Mouse (Mus musculus) heart, embryonic 10.5 days (tissue): Measurements from ENCODE around the gene Cryzl1. TPM values are rescaled to one million over a fixed set of nuclear protein-coding genes. Genes with fewer than 3 reads are reported as not detected.

Experiments used
- DNase-seq: peaks from one replicate; pipeline ENCODE4 v3.0.0-alpha.2; 2017; ENCODE audit warnings: low spot score
- H3K27ac ChIP-seq: fragments of 300-500 bp; sonication (generic); 2 replicates; pipeline ENCODE4 v1.5.1; 2016; ENCODE audit warnings: mild to moderate bottlenecking
- H3K27me3 ChIP-seq: fragments of 300-500 bp; sonication (generic); 2 replicates; pipeline ENCODE4 v1.6.1; 2016; ENCODE audit warnings: mild to moderate bottlenecking; ENCODE audit not compliant: poor library complexity, insufficient read depth, severe bottlenecking
- H3K36me3 ChIP-seq: fragments of 300-500 bp; sonication (generic); 2 replicates; pipeline ENCODE4 v1.6.1; 2016; ENCODE audit warnings: mild to moderate bottlenecking, moderate library complexity
- H3K4me1 ChIP-seq: fragments of 300-500 bp; sonication (generic); 2 replicates; pipeline ENCODE4 v1.6.1; 2016; ENCODE audit warnings: mild to moderate bottlenecking
- H3K4me3 ChIP-seq: fragments of 300-500 bp; sonication (generic); 2 replicates; pipeline ENCODE4 v1.5.1; 2016; ENCODE audit warnings: mild to moderate bottlenecking, moderate library complexity
- H3K9me3 ChIP-seq: fragments of 300-500 bp; sonication (generic); 2 replicates; pipeline ENCODE4 v1.6.1; 2016; ENCODE audit warnings: mild to moderate bottlenecking, moderate library complexity
- WGBS: fragments of 180-500 bp; shearing (Covaris S2); methylation state at CpG from one replicate; pipeline ENCODE4 v1.1.7; 2016; 5-methylcytosine and 5-hydroxymethylcytosine counted together
- polyA plus RNA-seq: library from polyadenylated mRNA; unstranded; fragments of >200 nt; fragmentation: Nextera tagmentation; extraction: Ambion mirVana; gene quantifications from 2 replicates; pipeline ENCODE4 v1.2.1, GENCODE M21; 2016

Gene Cryzl1
- polyA plus RNA-seq, result 58.0 and 60.3 TPM in 2 replicates

- Histone ChIP-seq H3K36me3 (peaks cover 13% of the 10 kb centered on the region; the same call in 1 of the 2 replicates), H3K9me3 (no peaks in the 10 kb centered on the region), H3K4me1 (peaks cover 30% of the 10 kb centered on the region), H3K27me3 (no peaks in the 10 kb centered on the region), H3K27ac (peak within 1 kb of the TSS; percentile 96), H3K4me3 (peak within 1 kb of the TSS; percentile 95)
- peak; percentile 100 for DNase-seq
- WGBS, result 1% methylated on average over 46 of the region's 46 CpGs
Measured at GRCm38 (mm10) chr16:91728123-91729065, at the start of gene Cryzl1. Cryzl1 (minus strand) TSS chr16:91728975.

GRCm38 (mm10) chr16:91772586-91772985 lies 43.8 kb upstream of the Cryzl1 start:
- no peaks in the 10 kb centered on the region for H3K9me3 ChIP-seq
- no peak overlapping the region for H3K4me3 ChIP-seq
- WGBS, result 85% methylated on average over 7 of the region's 7 CpGs
- no peak overlapping the region for H3K27ac ChIP-seq
- peaks cover 4% of the 10 kb centered on the region; the same call in 1 of the 2 replicates for H3K36me3 ChIP-seq
- peaks cover 43% of the 10 kb centered on the region for H3K4me1 ChIP-seq
- no peaks in the 10 kb centered on the region for H3K27me3 ChIP-seq
- peak; percentile 63 for DNase-seq

- Histone ChIP-seq H3K9me3 (no peaks in the 10 kb centered on the region), H3K4me3 (no peak overlapping the region), H3K4me1 (peaks cover 48% of the 10 kb centered on the region), H3K27me3 (no peaks in the 10 kb centered on the region), H3K27ac (peak overlapping the region; percentile 44; the same call in 1 of the 2 replicates), H3K36me3 (peaks cover 4% of the 10 kb centered on the region; the same call in 1 of the 2 replicates)
- WGBS, result 67% methylated on average over 6 of the region's 6 CpGs
- peak; percentile 60 for DNase-seq
Measured at GRCm38 (mm10) chr16:91771334-91771733, 42.6 kb upstream of the Cryzl1 start.

- Histone ChIP-seq H3K4me1 (peaks cover 54% of the 10 kb centered on the region), H3K27ac (0 out of 2 replicates have a peak overlapping the region, but pooled peaks have one; percentile 29), H3K4me3 (no peak overlapping the region), H3K36me3 (peaks cover 4% of the 10 kb centered on the region; the same call in 1 of the 2 replicates), H3K9me3 (no peaks in the 10 kb centered on the region), H3K27me3 (no peaks in the 10 kb centered on the region)
- 49% methylated on average over 5 of the region's 5 CpGs for WGBS
- no peak for DNase-seq
Measured at GRCm38 (mm10) chr16:91770662-91771061, 41.9 kb upstream of the Cryzl1 start.

- WGBS, result 83% methylated on average over 5 of the region's 5 CpGs
- Histone ChIP-seq H3K27ac (no peak overlapping the region), H3K9me3 (no peaks in the 10 kb centered on the region), H3K4me3 (no peak overlapping the region), H3K27me3 (no peaks in the 10 kb centered on the region), H3K36me3 (peaks cover 4% of the 10 kb centered on the region; the same call in 1 of the 2 replicates), H3K4me1 (peaks cover 59% of the 10 kb centered on the region)
- no peak for DNase-seq
Measured at GRCm38 (mm10) chr16:91769911-91770310, 41.1 kb upstream of the Cryzl1 start.

GRCm38 (mm10) chr16:91768586-91768985 lies 39.8 kb upstream of the Cryzl1 start:
- peaks cover 71% of the 10 kb centered on the region for H3K4me1 ChIP-seq

GRCm38 (mm10) chr16:91767165-91767701 lies 38.5 kb upstream of the Cryzl1 start:
- Histone ChIP-seq H3K4me1 (peaks cover 75% of the 10 kb centered on the region), H3K27ac (no peak overlapping the region), H3K4me3 (no peak overlapping the region), H3K36me3 (peaks cover 4% of the 10 kb centered on the region; the same call in 1 of the 2 replicates), H3K9me3 (no peaks in the 10 kb centered on the region), H3K27me3 (no peaks in the 10 kb centered on the region)
- DNase-seq, result peak; percentile 66
- 84% methylated on average over 11 of the region's 11 CpGs for WGBS

More at GRCm38 (mm10) chr16:91768586-91768985, 39.8 kb upstream of the Cryzl1 start:
- peaks cover 4% of the 10 kb centered on the region; the same call in 1 of the 2 replicates for H3K36me3 ChIP-seq
- no peak overlapping the region for H3K27ac ChIP-seq
- WGBS, result 93% methylated on average over 6 of the region's 6 CpGs
- no peaks in the 10 kb centered on the region for H3K9me3 ChIP-seq
- DNase-seq, result no peak
- no peaks in the 10 kb centered on the region for H3K27me3 ChIP-seq
- no peak overlapping the region for H3K4me3 ChIP-seq

- H3K4me1 ChIP-seq, result peaks cover 75% of the 10 kb centered on the region
- 77% methylated on average over 15 of the region's 15 CpGs for WGBS
- H3K36me3 ChIP-seq, result peaks cover 4% of the 10 kb centered on the region; the same call in 1 of the 2 replicates
- H3K27me3 ChIP-seq, result no peaks in the 10 kb centered on the region
- H3K4me3 ChIP-seq, result no peak overlapping the region
- no peaks in the 10 kb centered on the region for H3K9me3 ChIP-seq
- DNase-seq, result no peak
- no peak overlapping the region; the same call in 1 of the 2 replicates for H3K27ac ChIP-seq
Measured at GRCm38 (mm10) chr16:91765816-91766210, 37.0 kb upstream of the Cryzl1 start.

- no peaks in the 10 kb centered on the region for H3K27me3 ChIP-seq
- DNase-seq, result no peak
- peak overlapping the region; percentile 45; the same call in 1 of the 2 replicates for H3K27ac ChIP-seq
- H3K9me3 ChIP-seq, result no peaks in the 10 kb centered on the region
- H3K4me3 ChIP-seq, result no peak overlapping the region
- H3K36me3 ChIP-seq, result peaks cover 4% of the 10 kb centered on the region; the same call in 1 of the 2 replicates
- peaks cover 75% of the 10 kb centered on the region for H3K4me1 ChIP-seq
- WGBS, result 92% methylated on average over 15 of the region's 15 CpGs
Measured at GRCm38 (mm10) chr16:91765121-91765815, 36.5 kb upstream of the Cryzl1 start.

- Histone ChIP-seq H3K4me1 (peaks cover 72% of the 10 kb centered on the region), H3K27ac (peak overlapping the region; percentile 45; the same call in 1 of the 2 replicates), H3K4me3 (no peak overlapping the region), H3K36me3 (peaks cover 4% of the 10 kb centered on the region; the same call in 1 of the 2 replicates), H3K9me3 (no peaks in the 10 kb centered on the region), H3K27me3 (no peaks in the 10 kb centered on the region)
- WGBS, result 53% methylated on average over 6 of the region's 6 CpGs
- DNase-seq, result no peak
Measured at GRCm38 (mm10) chr16:91764414-91764813, 35.6 kb upstream of the Cryzl1 start.

GRCm38 (mm10) chr16:91763975-91764374 lies 35.2 kb upstream of the Cryzl1 start:
- Histone ChIP-seq H3K9me3 (no peaks in the 10 kb centered on the region), H3K27ac (peak overlapping the region; percentile 45; the same call in 1 of the 2 replicates), H3K4me1 (peaks cover 77% of the 10 kb centered on the region), H3K4me3 (no peak overlapping the region), H3K27me3 (no peaks in the 10 kb centered on the region), H3K36me3 (peaks cover 4% of the 10 kb centered on the region; the same call in 1 of the 2 replicates)
- DNase-seq, result no peak
- 55% methylated on average over 6 of the region's 6 CpGs for WGBS

- no peaks in the 10 kb centered on the region for H3K9me3 ChIP-seq
- WGBS, result 76% methylated on average over 7 of the region's 7 CpGs
- no peaks in the 10 kb centered on the region for H3K27me3 ChIP-seq
- H3K36me3 ChIP-seq, result no peaks in the 10 kb centered on the region
- H3K4me1 ChIP-seq, result peaks cover 72% of the 10 kb centered on the region
- H3K4me3 ChIP-seq, result no peak overlapping the region
- H3K27ac ChIP-seq, result no peak overlapping the region
- no peak for DNase-seq
Measured at GRCm38 (mm10) chr16:91762476-91762875, 33.7 kb upstream of the Cryzl1 start.
